ENCODE assay signal across 8 mouse cellular contexts in genomic region chr8:120534504-120535368, GRCm38 (mm10). TPM values are rescaled to one million over a fixed set of nuclear protein-coding genes. Genes with fewer than 3 reads are reported as not detected.
DNase-seq lines count a peak whose midpoint lies in the region; ATAC-seq lines count a peak whose summit lies in the region.

No protein-coding gene starts in this region.

- peak; percentile 45; the same call in 1 of the 2 replicates for ATAC-seq in embryonic facial prominence, embryonic 12.5 days (ENCODE audit: insufficient number of reproducible peaks, insufficient read depth, low FRiP score, low TSS enrichment)
- ATAC-seq in liver, embryonic 11.5 days (replicated peaks; ENCODE audit: low FRiP score), result peak; percentile 66

- H3K4me1 ChIP-seq in embryonic facial prominence, embryonic 12.5 days, result peaks cover 78% of the 10 kb centered on the region
- H3K4me1 ChIP-seq in liver, embryonic 11.5 days (replicated peaks; ENCODE audit: control insufficient read depth, insufficient read depth, low read length), result peaks cover 85% of the 10 kb centered on the region

- H3K27me3 ChIP-seq in embryonic facial prominence, embryonic 12.5 days, result peaks cover 17% of the 10 kb centered on the region
- H3K27me3 ChIP-seq in liver, embryonic 11.5 days (replicated peaks; ENCODE audit: control insufficient read depth, insufficient read depth, low read length), result no peaks in the 10 kb centered on the region

- H3K27ac ChIP-seq in embryonic facial prominence, embryonic 12.5 days, result 0 out of 2 replicates have a peak overlapping the region, but pooled peaks have one; percentile 3
- H3K27ac ChIP-seq in liver, embryonic 11.5 days (ENCODE audit: low read depth, low read length), result no peak overlapping the region; the same call in 1 of the 2 replicates

- no peak overlapping the region for H3K4me3 ChIP-seq in embryonic facial prominence, embryonic 12.5 days
- peak overlapping the region; percentile 81 for H3K4me3 ChIP-seq in liver, embryonic 11.5 days (ENCODE audit: low read depth, low read length)

- no peak overlapping the region for H3K9ac ChIP-seq in embryonic facial prominence, embryonic 12.5 days
- no peak overlapping the region for H3K9ac ChIP-seq in liver, embryonic 11.5 days (ENCODE audit: low read depth, low read length)

- no peaks in the 10 kb centered on the region for H3K9me3 ChIP-seq in embryonic facial prominence, embryonic 12.5 days
- no peaks in the 10 kb centered on the region for H3K9me3 ChIP-seq in liver, embryonic 11.5 days (ENCODE audit: control insufficient read depth, low read length)

- peak overlapping the region; percentile 90; the same call in 1 of the 2 replicates for H3K4me2 ChIP-seq in embryonic facial prominence, embryonic 12.5 days (replicated peaks)
- H3K4me2 ChIP-seq in liver, embryonic 11.5 days, result peak overlapping the region; percentile 100

- no peaks in the 10 kb centered on the region for H3K36me3 ChIP-seq in embryonic facial prominence, embryonic 12.5 days
- no peaks in the 10 kb centered on the region for H3K36me3 ChIP-seq in liver, embryonic 11.5 days (ENCODE audit: control insufficient read depth, insufficient read depth, low read length)

- DNase-seq in 3T3-L1 (ENCODE audit: low read depth, low spot score), result peak; percentile 87
- DNase-seq in adrenal gland, postnatal 25 days, result peak; percentile 85
- DNase-seq in heart, adult 9 months (ENCODE audit: low spot score in 2 of 2), result peak; percentile 79 to 81
- DNase-seq in kidney, adult 9 months, result peak; percentile 90
- peak; percentile 83 for DNase-seq in liver, embryonic 11.5 days (ENCODE audit: low spot score)
- peak; percentile 81 for DNase-seq in naive thymus-derived CD4-positive, alpha-beta T cell, adult 2 months (ENCODE audit: low read depth)
- DNase-seq in spleen, postnatal 4 days (ENCODE audit: low spot score in 2 of 2), result peak; percentile 86 to 92

- WGBS in embryonic facial prominence, embryonic 12.5 days, result 10% methylated on average over 14 of the region's 14 CpGs
- WGBS in liver, embryonic 11.5 days, result 16% methylated on average over 14 of the region's 14 CpGs

RNA-seq across cellular contexts. Expression of gene Gins2, which starts 54.4 kb away (rescaled TPM):
- total RNA-seq in adrenal gland, postnatal 25 days (2021), result 12.2 and 12.4 TPM in 2 replicates
- polyA plus RNA-seq in embryonic facial prominence, embryonic 12.5 days (2016; fragmentation: Nextera tagmentation; extraction: Ambion mirVana), result 109 and 115 TPM in 2 replicates
- 125 and 127 TPM in 2 replicates for polyA plus RNA-seq in liver, embryonic 11.5 days (2014; fragmentation: Nextera tagmentation; extraction: Ambion mirVana)
